Mouse (Mus musculus) lung, postnatal 14 days (tissue): ENCODE measurements at regions not wholly inside any gene's neighbourhood (a gene's known extent, or its start where the extent isn't known, plus 50 kb on each side); places are given as distances from the start of the nearest gene placed in this dataset.

Source experiments
- DNase-seq: peaks from one replicate; pipeline ENCODE4 v3.0.0; 2021

DNA sequence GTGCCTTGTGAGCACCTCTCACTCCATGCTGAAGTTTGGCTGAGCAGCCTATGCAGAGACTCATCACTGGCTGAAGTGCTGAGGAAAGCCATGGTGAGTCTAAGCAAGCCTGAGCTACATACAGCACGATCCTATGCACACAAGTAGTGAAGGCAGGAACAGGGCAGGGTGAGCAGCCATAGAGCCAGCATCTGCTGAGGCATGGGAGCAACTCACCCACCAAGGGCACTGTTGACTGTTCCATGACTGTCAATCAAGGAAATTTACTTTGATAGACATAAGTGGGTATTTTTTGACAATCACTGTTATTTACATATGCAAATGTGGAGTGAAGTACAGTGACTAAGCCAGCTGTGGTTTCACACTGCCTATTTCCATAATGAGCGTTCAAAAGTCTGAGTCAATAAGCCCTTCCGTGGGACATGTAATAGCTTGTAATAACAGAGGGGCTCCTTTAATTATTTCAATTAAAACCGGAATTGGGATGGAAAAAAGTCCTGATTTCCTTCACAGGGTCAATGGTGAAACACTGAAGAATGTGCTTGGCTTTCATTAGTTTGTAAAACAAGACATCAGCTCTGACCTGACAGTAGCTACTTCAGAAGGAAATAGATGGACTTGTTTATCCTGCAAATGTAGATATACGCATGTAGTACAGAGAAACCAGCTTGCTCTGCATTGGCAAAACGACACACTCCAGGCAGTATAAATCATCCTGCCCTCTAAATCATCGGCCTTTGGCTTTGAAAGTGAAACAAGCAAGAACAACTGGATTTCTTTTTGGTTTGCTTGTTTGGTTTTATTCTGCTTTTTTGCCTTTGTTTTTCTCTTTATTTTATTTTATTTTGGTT lies 62.1 kb downstream of the Tuba3b start:
- no peak for DNase-seq

- DNase-seq: no peak
Observed at GRCm38 (mm10) chr6:145679516-145679915, 64.0 kb downstream of the Tuba3b start.

- no peak for DNase-seq
Observed at GRCm38 (mm10) chr6:145687073-145687472, 59.5 kb upstream of the Rassf8 start.

GRCm38 (mm10) chr6:145691680-145692079 lies 54.9 kb upstream of the Rassf8 start:
- peak; percentile 59 for DNase-seq

GRCm38 (mm10) chr6:145694817-145695216 lies 51.7 kb upstream of the Rassf8 start:
- peak; percentile 13 for DNase-seq
